Mouse (Mus musculus) intestine, embryonic 14.5 days (tissue): ENCODE measurements around the gene Invs. TPM values are rescaled to one million over a fixed set of nuclear protein-coding genes. Genes with fewer than 3 reads are reported as not detected.

Experiments
- ATAC-seq: fragments of 200-750 bp; cut with Nextera tagmentation; replicated peaks from 2 replicates; pipeline ENCODE4 v1.8.0; 2017; ENCODE audit warnings: low read depth, moderate number of reproducible peaks, moderate TSS enrichment, moderate library complexity; ENCODE audit not compliant: low FRiP score, low TSS enrichment
- DNase-seq: peaks from one replicate; pipeline ENCODE4 v3.0.0-alpha.2; 2018; ENCODE audit warnings: low spot score
- H3K27ac ChIP-seq: fragments of 300-500 bp; sonication (generic); 2 replicates; pipeline ENCODE4 v1.5.1; 2014; ENCODE audit warnings: low read depth, mild to moderate bottlenecking, control low read depth
- H3K27me3 ChIP-seq: fragments of 300-500 bp; sonication (generic); replicated peaks from 2 replicates; pipeline ENCODE4 v1.6.1; 2014; ENCODE audit warnings: low read length, control low read depth; ENCODE audit not compliant: control insufficient read depth, insufficient read depth
- H3K36me3 ChIP-seq: fragments of 300-500 bp; sonication (generic); 2 replicates; pipeline ENCODE4 v1.6.1; 2014; ENCODE audit warnings: low read length, control low read depth; ENCODE audit not compliant: control insufficient read depth, insufficient read depth
- H3K4me1 ChIP-seq: fragments of 300-500 bp; sonication (generic); replicated peaks from 2 replicates; pipeline ENCODE4 v1.6.1; 2014; ENCODE audit warnings: low read length, control low read depth, mixed read lengths; ENCODE audit not compliant: control insufficient read depth, insufficient read depth
- H3K4me2 ChIP-seq: fragments of 300-500 bp; sonication (generic); 2 replicates; pipeline ENCODE4 v1.6.1; 2014; ENCODE audit warnings: low read length
- H3K4me3 ChIP-seq: fragments of 300-500 bp; sonication (generic); 2 replicates; pipeline ENCODE4 v1.5.1; 2014; ENCODE audit warnings: low read depth, low read length, control low read depth, mixed read lengths
- H3K9ac ChIP-seq: fragments of 300-500 bp; sonication (generic); 2 replicates; pipeline ENCODE4 v1.6.1; 2014; ENCODE audit warnings: mild to moderate bottlenecking, low read length
- H3K9me3 ChIP-seq: fragments of 300-500 bp; sonication (generic); 2 replicates; pipeline ENCODE4 v1.6.1; 2016; ENCODE audit warnings: low read length, control low read depth; ENCODE audit not compliant: control insufficient read depth
- WGBS: fragments of 180-500 bp; shearing (Covaris S2); extraction: QIAGEN DNeasy Blood & Tissue Kit; methylation state at CpG from one replicate; pipeline ENCODE4 v1.1.7; 2014; 5-methylcytosine and 5-hydroxymethylcytosine counted together
- polyA plus RNA-seq: library from polyadenylated mRNA; unstranded; fragments of >200 nt; fragmentation: Nextera tagmentation; extraction: Ambion mirVana; gene quantifications from 2 replicates; pipeline ENCODE4 v1.2.1, GENCODE M21; 2014

The Invs gene
- polyA plus RNA-seq, 1 experiment from 2014 or later: 8.0 TPM

DNA sequence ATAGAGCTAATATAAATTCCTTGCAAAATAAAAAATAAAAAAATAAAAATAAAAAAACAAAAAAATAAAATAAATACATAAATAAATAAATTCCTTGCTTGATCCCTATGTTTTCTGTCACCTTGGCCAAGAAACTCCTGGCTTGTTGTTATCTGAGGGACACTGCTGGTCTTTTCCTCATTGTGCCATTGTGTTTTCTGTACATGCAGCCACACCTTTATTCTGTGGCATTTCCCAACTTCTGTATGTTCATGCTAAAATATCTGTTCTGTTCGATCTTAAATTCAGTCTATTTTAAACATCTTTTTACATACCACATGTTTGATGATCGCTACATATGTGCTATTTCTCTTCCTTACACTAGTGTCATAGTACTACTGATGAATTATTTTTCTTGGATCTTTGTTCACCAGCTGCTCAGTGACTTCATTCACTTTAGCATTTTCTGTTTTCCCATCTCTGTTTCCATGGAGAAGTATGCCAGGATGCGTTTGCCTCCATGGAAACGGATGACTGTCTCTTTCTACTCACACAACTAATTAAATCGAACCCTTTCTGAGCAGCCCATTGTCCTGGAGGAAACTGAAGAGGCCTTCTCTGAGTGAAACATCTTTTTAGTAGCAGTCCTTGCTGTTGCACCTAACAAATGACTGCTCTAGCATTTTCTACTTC, 7.7 kb downstream of the Invs start:
- WGBS: 82% methylated on average over 5 of the region's 5 CpGs
- H3K27ac ChIP-seq: no peak overlapping the region
- no peak for DNase-seq

GRCm38 (mm10) chr4:48314814-48315213, 35.3 kb downstream of the Invs start:
- H3K9me3 ChIP-seq: no peaks in the 10 kb centered on the region
- WGBS: 87% methylated on average over 3 of the region's 3 CpGs
- no peak for ATAC-seq

More for the DNA sequence above, 7.7 kb downstream of the Invs start:
- peaks cover 5% of the 10 kb centered on the region for H3K36me3 ChIP-seq
- 0 out of 2 replicates have a peak, but pooled peaks cover 2% of the 10 kb centered on the region for H3K9me3 ChIP-seq
- ATAC-seq: no peak
- no peaks in the 10 kb centered on the region for H3K27me3 ChIP-seq
- no peak overlapping the region for H3K4me3 ChIP-seq
- no peak overlapping the region for H3K4me2 ChIP-seq
- no peak overlapping the region for H3K9ac ChIP-seq
- H3K4me1 ChIP-seq: no peaks in the 10 kb centered on the region

DNA sequence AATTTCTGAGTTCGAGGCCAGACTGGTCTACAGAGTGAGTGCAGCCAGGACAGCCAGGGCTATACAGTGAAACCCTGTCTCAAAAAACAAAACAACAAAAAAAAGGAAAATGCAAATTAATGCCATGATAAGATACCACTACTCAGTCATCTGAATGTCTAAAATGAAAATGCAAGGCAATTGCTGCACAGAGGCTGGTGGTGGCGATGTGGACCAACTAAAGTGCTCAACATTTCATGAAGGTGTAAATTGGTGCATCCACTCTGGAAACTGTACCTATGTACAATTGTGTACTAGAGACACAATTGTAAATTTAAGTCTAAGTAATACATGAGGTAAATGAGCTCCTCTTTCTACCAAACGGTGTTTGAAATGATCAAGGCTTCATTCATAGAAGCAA, 36.5 kb downstream of the Invs start:
- H3K27ac ChIP-seq: no peak overlapping the region
- H3K4me3 ChIP-seq: no peak overlapping the region
- no peak overlapping the region for H3K9ac ChIP-seq
- H3K27me3 ChIP-seq: no peaks in the 10 kb centered on the region
- no peak for DNase-seq
- 0 out of 2 replicates have a peak, but pooled peaks cover 3% of the 10 kb centered on the region for H3K4me1 ChIP-seq
- WGBS: 94% methylated on average over 3 of the region's 3 CpGs
- no peak for ATAC-seq
- H3K4me2 ChIP-seq: no peak overlapping the region
- no peaks in the 10 kb centered on the region for H3K36me3 ChIP-seq
- H3K9me3 ChIP-seq: no peaks in the 10 kb centered on the region

More at GRCm38 (mm10) chr4:48314814-48315213, 35.3 kb downstream of the Invs start:
- DNase-seq: no peak
- H3K4me3 ChIP-seq: no peak overlapping the region
- H3K36me3 ChIP-seq: no peaks in the 10 kb centered on the region
- H3K4me1 ChIP-seq: no peaks in the 10 kb centered on the region
- H3K27ac ChIP-seq: no peak overlapping the region
- no peak overlapping the region for H3K9ac ChIP-seq
- H3K4me2 ChIP-seq: no peak overlapping the region
- H3K27me3 ChIP-seq: no peaks in the 10 kb centered on the region

GRCm38 (mm10) chr4:48321276-48321675, 41.7 kb downstream of the Invs start:
- H3K4me1 ChIP-seq: 0 out of 2 replicates have a peak, but pooled peaks cover 3% of the 10 kb centered on the region
- DNase-seq: no peak
- no peaks in the 10 kb centered on the region for H3K9me3 ChIP-seq
- no peak overlapping the region for H3K4me2 ChIP-seq
- no peaks in the 10 kb centered on the region for H3K27me3 ChIP-seq
- no peak overlapping the region for H3K27ac ChIP-seq
- H3K9ac ChIP-seq: no peak overlapping the region
- no peak for ATAC-seq
- H3K4me3 ChIP-seq: no peak overlapping the region
- no peaks in the 10 kb centered on the region for H3K36me3 ChIP-seq
- 74% methylated on average over 1 of the region's 1 CpGs for WGBS

GRCm38 (mm10) chr4:48322095-48322494, 42.5 kb downstream of the Invs start:
- Histone ChIP-seq H3K4me1 (0 out of 2 replicates have a peak, but pooled peaks cover 3% of the 10 kb centered on the region), H3K27ac (no peak overlapping the region), H3K9me3 (no peaks in the 10 kb centered on the region), H3K36me3 (no peaks in the 10 kb centered on the region), H3K4me2 (no peak overlapping the region), H3K9ac (no peak overlapping the region), H3K27me3 (no peaks in the 10 kb centered on the region), H3K4me3 (no peak overlapping the region)
- 69% methylated on average over 1 of the region's 1 CpGs for WGBS
- no peak for ATAC-seq
- no peak for DNase-seq

DNA sequence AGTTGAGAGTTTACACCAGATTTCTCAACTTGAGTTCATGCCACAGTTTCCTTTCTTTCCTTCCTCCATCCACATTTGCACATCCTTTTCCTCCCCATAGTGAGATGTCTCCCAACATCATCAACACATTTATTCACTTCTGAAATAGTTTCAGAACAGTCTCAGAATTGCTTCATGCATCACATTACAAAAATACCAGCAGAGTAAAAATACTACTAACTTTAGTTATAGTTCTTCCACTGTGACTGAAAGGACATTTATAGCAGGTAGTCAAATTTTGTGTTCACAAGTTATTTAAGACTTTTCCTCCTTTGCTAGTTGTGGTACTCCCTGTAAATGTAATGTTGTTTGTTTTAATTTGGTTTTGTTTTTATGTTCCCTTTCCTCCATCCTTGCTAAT, 47.6 kb downstream of the Invs start:
- no peak overlapping the region for H3K27ac ChIP-seq
- H3K4me1 ChIP-seq: no peaks in the 10 kb centered on the region
- DNase-seq: no peak
- no peak for ATAC-seq
- H3K9me3 ChIP-seq: no peaks in the 10 kb centered on the region
- no peaks in the 10 kb centered on the region for H3K36me3 ChIP-seq
- H3K4me2 ChIP-seq: no peak overlapping the region
- H3K27me3 ChIP-seq: no peaks in the 10 kb centered on the region
- no peak overlapping the region for H3K4me3 ChIP-seq
- no peak overlapping the region for H3K9ac ChIP-seq

DNA sequence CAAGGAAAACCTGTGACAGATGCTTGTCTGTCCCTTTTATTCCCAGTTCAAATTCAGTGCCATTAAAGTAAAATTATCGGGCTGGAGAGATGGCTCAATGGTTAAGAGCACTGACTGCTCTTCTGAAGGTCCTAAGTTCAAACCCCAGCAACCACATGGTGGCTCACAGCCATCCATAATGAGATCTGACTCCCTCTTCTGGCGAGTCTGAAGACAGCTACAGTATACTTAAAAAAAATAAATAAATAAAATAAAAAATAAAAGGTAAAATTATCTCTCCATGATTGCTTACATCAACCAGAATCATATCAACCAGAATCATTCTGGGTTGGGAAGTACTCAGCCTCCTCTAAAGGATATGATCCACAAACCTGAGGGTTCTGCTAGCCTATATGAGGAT, 48.5 kb downstream of the Invs start:
- H3K4me1 ChIP-seq: no peaks in the 10 kb centered on the region
- H3K36me3 ChIP-seq: no peaks in the 10 kb centered on the region
- ATAC-seq (no peak), DNase-seq (no peak)
- no peaks in the 10 kb centered on the region for H3K27me3 ChIP-seq
- no peak overlapping the region for H3K9ac ChIP-seq
- H3K9me3 ChIP-seq: no peaks in the 10 kb centered on the region
- H3K27ac ChIP-seq: no peak overlapping the region
- no peak overlapping the region for H3K4me3 ChIP-seq
- H3K4me2 ChIP-seq: no peak overlapping the region
- 74% methylated on average over 2 of the region's 2 CpGs for WGBS

- ATAC-seq (no peak), DNase-seq (no peak)
- H3K36me3 ChIP-seq: no peaks in the 10 kb centered on the region
- H3K4me3 ChIP-seq: no peak overlapping the region
- H3K4me2 ChIP-seq: no peak overlapping the region
- H3K9ac ChIP-seq: no peak overlapping the region
- no peaks in the 10 kb centered on the region for H3K27me3 ChIP-seq
- WGBS: 76% methylated on average over 6 of the region's 6 CpGs
- no peaks in the 10 kb centered on the region for H3K9me3 ChIP-seq
- no peak overlapping the region for H3K27ac ChIP-seq
- H3K4me1 ChIP-seq: no peaks in the 10 kb centered on the region
Measured at GRCm38 (mm10) chr4:48332453-48333051, 53.0 kb downstream of the Invs start.
